Comparison of ENCODE assay signal across 19 mouse cellular contexts in genomic region chr6:99901564-99901963, GRCm38 (mm10).
DNase-seq lines count a peak whose midpoint lies in the region; ATAC-seq lines count a peak whose summit lies in the region.
"Had no signal": no experiment of that assay in that cellular context is flagged by ENCODE, and none has a peak within 500 bp of the region (broad histone marks: within the 10 kb centered on the region; RNA-seq: fewer than 3 reads in every experiment).

No protein-coding gene starts in this region.

- no peaks in the 10 kb centered on the region for H3K9me3 ChIP-seq in megakaryocyte, embryonic 14.5 days
- no peaks in the 10 kb centered on the region for H3K9me3 ChIP-seq in heart, embryonic 10.5 days
- H3K9me3 ChIP-seq: embryonic facial prominence, embryonic 10.5 days; forebrain, embryonic 13.5 days; heart, embryonic 13.5 days; hindbrain, embryonic 13.5 days had no signal

- H3K36me3 ChIP-seq in megakaryocyte, embryonic 14.5 days (replicated peaks; ENCODE audit: low read length), result no peaks in the 10 kb centered on the region
- no peaks in the 10 kb centered on the region for H3K36me3 ChIP-seq in heart, embryonic 10.5 days
- H3K36me3 ChIP-seq: embryonic facial prominence, embryonic 10.5 days; heart, embryonic 13.5 days; hindbrain, embryonic 13.5 days had no signal

- WGBS in heart, embryonic 10.5 days, result 82% methylated on average over 3 of the region's 3 CpGs

- peak; percentile 43 for DNase-seq in thymus, postnatal 0 days (ENCODE audit: low spot score)
- DNase-seq in thymus, postnatal 25 days, result no peak
- no peak for DNase-seq in lung, postnatal 4 days
- DNase-seq in heart, embryonic 10.5 days (ENCODE audit: low spot score), result no peak
- no peak for DNase-seq in embryo, embryonic 11 days
- DNase-seq: adrenal gland, postnatal 10 days; cerebellum, adult 11-12 months; cerebellum, adult 9-10 months; cerebellum, postnatal 25 days; forebrain, postnatal 0 days; gastrocnemius, postnatal 14 days; heart, postnatal 36 days had no signal

- peaks cover 34% of the 10 kb centered on the region for H3K27me3 ChIP-seq in megakaryocyte, embryonic 14.5 days (replicated peaks)
- H3K27me3 ChIP-seq in heart, embryonic 10.5 days (ENCODE audit: insufficient read depth, poor library complexity, severe bottlenecking), result peaks cover 86% of the 10 kb centered on the region

- ATAC-seq in common myeloid progenitor, adult 5-6 weeks (replicated peaks; ENCODE audit: low read depth, poor library complexity, severe bottlenecking), result peak; percentile 76
- ATAC-seq: forebrain, embryonic 13.5 days; forebrain, postnatal 0 days; hindbrain, postnatal 0 days had no signal

- peak overlapping the region; percentile 24 for H3K4me3 ChIP-seq in megakaryocyte, embryonic 14.5 days (replicated peaks)
- H3K4me3 ChIP-seq in heart, embryonic 10.5 days, result no peak overlapping the region
- H3K4me3 ChIP-seq: embryonic facial prominence, embryonic 10.5 days; forebrain, embryonic 13.5 days; heart, embryonic 13.5 days; hindbrain, embryonic 13.5 days had no signal

- peaks cover 11% of the 10 kb centered on the region for H3K4me1 ChIP-seq in megakaryocyte, embryonic 14.5 days
- peaks cover 9% of the 10 kb centered on the region; the same call in 1 of the 2 replicates for H3K4me1 ChIP-seq in heart, embryonic 10.5 days
- H3K4me1 ChIP-seq: forebrain, embryonic 13.5 days had no signal

- H3K27ac ChIP-seq in heart, embryonic 10.5 days, result no peak overlapping the region
- H3K27ac ChIP-seq: embryonic facial prominence, embryonic 10.5 days; forebrain, embryonic 13.5 days; heart, embryonic 13.5 days; hindbrain, embryonic 13.5 days; hindbrain, postnatal 0 days had no signal
